Mouse (Mus musculus): ENCODE data around the gene Fibp. TPM values are rescaled to one million over a fixed set of nuclear protein-coding genes. Genes with fewer than 3 reads are reported as not detected.

Gene Fibp
- total and polyA plus RNA-seq, 3 experiments = 21.9 to 63.5 TPM; not detected in 1

DNA sequence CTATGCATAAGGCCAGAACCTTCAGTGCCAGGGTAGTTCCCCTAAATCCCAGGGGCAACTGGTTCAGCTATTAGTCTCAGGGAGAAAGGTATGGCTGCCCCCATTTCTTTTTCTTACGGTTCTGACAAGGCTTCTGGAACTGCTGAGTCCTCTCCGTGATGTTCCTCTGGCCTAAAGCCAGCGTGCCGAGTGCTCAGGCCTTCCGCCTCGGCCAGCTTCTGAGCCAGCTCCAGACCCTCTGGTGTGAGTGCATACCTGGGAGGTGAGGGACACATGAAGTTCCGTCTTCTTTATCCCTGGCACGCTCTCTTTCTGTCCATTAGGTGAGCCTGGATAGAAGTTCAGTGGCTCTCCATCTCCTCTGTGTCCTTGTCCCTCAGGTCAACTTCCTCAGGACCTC is 25.0 kb downstream of the Fibp start:
- no peak overlapping the region for H3K4me3 ChIP-seq (ENCODE audit: control insufficient read depth in 1 of 2, insufficient read depth in 1 of 2, low read depth in 2 of 2, low read length in 2 of 2)
- DNase-seq (ENCODE audit: low read depth, low spot score) = no peak
- H3K79me2 ChIP-seq (ENCODE audit: control insufficient read depth, insufficient read depth, low read length, poor library complexity) = peaks cover 2% of the 10 kb centered on the region
- H3K36me3 ChIP-seq (ENCODE audit: control insufficient read depth in 1 of 2, insufficient read depth in 2 of 2, low read length in 2 of 2) = 0 out of 4 replicates have a peak, but pooled peaks cover 0 to 2% of the 10 kb centered on the region in 2 experiments
- H3K27me3 ChIP-seq (ENCODE audit: control insufficient read depth in 1 of 2, insufficient read depth in 2 of 2, low read length in 2 of 2) = no peaks in the 10 kb centered on the region
- H3K4me1 ChIP-seq (ENCODE audit: control insufficient read depth in 1 of 2, insufficient read depth in 2 of 2, low read length in 2 of 2) = peaks cover 0 to 12% of the 10 kb centered on the region in 2 experiments; a peak in 2 of 4 replicates
- no peak overlapping the region for H3K27ac ChIP-seq (ENCODE audit: control insufficient read depth, low read depth, low read length)
- TF ChIP-seq MYC (IDR thresholded peaks at IDR 0.05; ENCODE audit: low read depth, low read length) (no peak), GABPA (IDR thresholded peaks at IDR 0.05; ENCODE audit: low read depth, low read length) (no peak), TCF12 (IDR thresholded peaks at IDR 0.05; ENCODE audit: low read depth, low read length) (no peak)
- H3K9ac ChIP-seq (ENCODE audit: control insufficient read depth, low read depth, low read length, poor library complexity, severe bottlenecking) = no peak overlapping the region
- H3K9me3 ChIP-seq (replicated peaks; ENCODE audit: insufficient read depth, low read length) = no peaks in the 10 kb centered on the region

DNA sequence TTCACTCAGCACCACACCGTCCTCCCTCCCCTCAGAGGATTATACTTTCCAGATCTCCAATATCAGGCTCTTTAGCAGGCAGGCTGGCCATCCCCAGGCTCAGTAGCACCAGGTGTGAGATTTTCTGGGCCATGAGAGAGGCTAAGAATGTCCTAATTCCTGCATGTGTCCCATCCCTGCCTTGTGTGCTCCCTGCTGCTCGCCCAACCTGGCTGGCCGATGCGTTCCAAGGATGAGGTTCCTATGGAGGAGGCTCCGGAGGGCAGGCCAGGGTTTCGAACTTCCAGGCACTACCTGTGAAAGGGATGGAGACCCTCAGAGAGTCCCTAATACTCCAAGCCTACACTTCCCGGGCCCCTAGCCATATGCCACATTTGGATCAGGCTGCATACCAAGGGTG is 25.4 kb downstream of the Fibp start:
- no peaks in the 10 kb centered on the region for H3K27me3 ChIP-seq (ENCODE audit: control insufficient read depth in 1 of 2, insufficient read depth in 2 of 2, low read length in 2 of 2)
- H3K27ac ChIP-seq (ENCODE audit: control insufficient read depth, low read depth, low read length) = no peak overlapping the region
- no peak overlapping the region for H3K4me3 ChIP-seq (ENCODE audit: control insufficient read depth in 1 of 2, insufficient read depth in 1 of 2, low read depth in 2 of 2, low read length in 2 of 2)
- no peaks in the 10 kb centered on the region for H3K9me3 ChIP-seq (replicated peaks; ENCODE audit: insufficient read depth, low read length)
- DNase-seq (ENCODE audit: low read depth, low spot score) = no peak
- 0 out of 4 replicates have a peak, but pooled peaks cover 0 to 2% of the 10 kb centered on the region in 2 experiments for H3K36me3 ChIP-seq (ENCODE audit: control insufficient read depth in 1 of 2, insufficient read depth in 2 of 2, low read length in 2 of 2)
- H3K79me2 ChIP-seq (ENCODE audit: control insufficient read depth, insufficient read depth, low read length, poor library complexity) = peaks cover 7% of the 10 kb centered on the region
- H3K4me1 ChIP-seq (ENCODE audit: control insufficient read depth in 1 of 2, insufficient read depth in 2 of 2, low read length in 2 of 2) = peaks cover 0 to 12% of the 10 kb centered on the region in 2 experiments; a peak in 2 of 4 replicates
- H3K9ac ChIP-seq (ENCODE audit: control insufficient read depth, low read depth, low read length, poor library complexity, severe bottlenecking) = no peak overlapping the region
- TF ChIP-seq POLR2AphosphoS2 (IDR thresholded peaks at IDR 0.05; ENCODE audit: low read length) (no peak), POLR2A (IDR thresholded peaks at IDR 0.05; ENCODE audit: control insufficient read depth in 1 of 2, insufficient read depth in 1 of 2, low read depth in 1 of 2, low read length in 2 of 2, poor library complexity in 1 of 2) (no peak), TAL1 (IDR thresholded peaks at IDR 0.05; ENCODE audit: low read length) (no peak), ZNF384 (IDR thresholded peaks at IDR 0.05; ENCODE audit: low read depth, low read length) (no peak)

DNA sequence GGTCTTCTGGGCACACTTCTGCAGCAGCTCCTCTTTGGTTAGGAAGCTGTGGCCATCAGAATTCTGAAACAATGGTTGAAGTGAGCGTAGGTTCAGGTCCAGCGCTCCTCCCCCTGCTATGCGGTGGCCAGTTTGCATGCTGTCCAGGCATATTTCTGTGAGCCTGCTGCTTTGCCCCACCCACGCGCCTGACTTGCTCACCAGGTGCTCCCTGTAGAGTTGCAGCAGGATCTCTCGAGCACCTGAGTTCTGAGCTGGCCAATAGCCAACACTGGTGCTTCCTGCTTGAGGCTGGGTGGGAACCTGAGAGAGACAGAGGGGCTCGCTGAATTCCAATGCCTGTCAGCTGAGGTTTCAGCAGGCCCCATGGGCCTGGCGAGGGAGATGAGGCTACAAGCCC is 25.9 kb downstream of the Fibp start:
- TF ChIP-seq USF1 (IDR thresholded peaks at IDR 0.05; ENCODE audit: low read depth, low read length) = no peak
- no peaks in the 10 kb centered on the region for H3K27me3 ChIP-seq (ENCODE audit: control insufficient read depth in 1 of 2, insufficient read depth in 2 of 2, low read length in 2 of 2)
- no peak overlapping the region for H3K27ac ChIP-seq (ENCODE audit: control insufficient read depth, low read depth, low read length)
- peaks cover 0 to 12% of the 10 kb centered on the region in 2 experiments; a peak in 2 of 4 replicates for H3K4me1 ChIP-seq (ENCODE audit: control insufficient read depth in 1 of 2, insufficient read depth in 2 of 2, low read length in 2 of 2)
- no peak for DNase-seq (ENCODE audit: low read depth, low spot score)
- no peak overlapping the region for H3K4me3 ChIP-seq (ENCODE audit: control insufficient read depth in 1 of 2, insufficient read depth in 1 of 2, low read depth in 2 of 2, low read length in 2 of 2)
- no peak overlapping the region for H3K9ac ChIP-seq (ENCODE audit: control insufficient read depth, low read depth, low read length, poor library complexity, severe bottlenecking)
- peaks cover 11% of the 10 kb centered on the region for H3K79me2 ChIP-seq (ENCODE audit: control insufficient read depth, insufficient read depth, low read length, poor library complexity)
- H3K36me3 ChIP-seq (ENCODE audit: control insufficient read depth in 1 of 2, insufficient read depth in 2 of 2, low read length in 2 of 2) = 0 out of 4 replicates have a peak, but pooled peaks cover 0 to 2% of the 10 kb centered on the region in 2 experiments
- no peaks in the 10 kb centered on the region for H3K9me3 ChIP-seq (replicated peaks; ENCODE audit: insufficient read depth, low read length)

DNA sequence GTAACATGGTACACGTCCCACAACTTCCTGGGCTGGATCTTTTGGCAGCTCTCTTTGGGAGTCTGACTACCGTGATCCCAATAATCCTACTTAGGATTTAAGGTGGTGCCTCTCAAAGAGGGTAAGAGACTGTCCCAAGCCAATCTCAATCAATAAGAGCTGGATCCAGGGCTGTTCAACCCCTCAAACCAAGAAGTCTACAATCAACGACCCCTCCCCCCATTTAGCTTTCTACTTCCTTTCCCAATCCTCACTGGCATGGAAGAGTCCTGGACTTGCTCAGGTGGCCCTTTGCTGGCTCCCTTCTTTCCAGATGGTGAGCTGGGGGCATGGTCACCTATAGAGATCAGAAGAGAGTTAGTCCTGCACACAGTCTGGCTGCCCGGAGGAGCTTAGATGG is 26.4 kb downstream of the Fibp start:
- TF ChIP-seq POLR2A (IDR thresholded peaks at IDR 0.05; ENCODE audit: control insufficient read depth in 1 of 2, insufficient read depth in 1 of 2, low read depth in 1 of 2, low read length in 2 of 2, poor library complexity in 1 of 2) = no peak
- no peak for TF ChIP-seq EP300 (IDR thresholded peaks at IDR 0.05; ENCODE audit: low read depth in 1 of 2, low read length in 2 of 2)
- TF ChIP-seq MYC (IDR thresholded peaks at IDR 0.05; ENCODE audit: low read depth, low read length) = no peak
- TF ChIP-seq USF1 (IDR thresholded peaks at IDR 0.05; ENCODE audit: low read depth, low read length) = no peak
- TF ChIP-seq GATA1 (IDR thresholded peaks at IDR 0.05; ENCODE audit: low read depth, low read length) = no peak
- TF ChIP-seq SIN3A (IDR thresholded peaks at IDR 0.05; ENCODE audit: low read length) = no peak
- Histone ChIP-seq H3K4me3 (ENCODE audit: control insufficient read depth in 1 of 2, insufficient read depth in 1 of 2, low read depth in 2 of 2, low read length in 2 of 2) (no peak overlapping the region), H3K27ac (ENCODE audit: control insufficient read depth, low read depth, low read length) (no peak overlapping the region), H3K9ac (ENCODE audit: control insufficient read depth, low read depth, low read length, poor library complexity, severe bottlenecking) (no peak overlapping the region; the same call in 1 of the 2 replicates), H3K27me3 (ENCODE audit: control insufficient read depth in 1 of 2, insufficient read depth in 2 of 2, low read length in 2 of 2) (no peaks in the 10 kb centered on the region), H3K9me3 (replicated peaks; ENCODE audit: insufficient read depth, low read length) (no peaks in the 10 kb centered on the region), H3K79me2 (ENCODE audit: control insufficient read depth, insufficient read depth, low read length, poor library complexity) (peaks cover 16% of the 10 kb centered on the region), H3K36me3 (ENCODE audit: control insufficient read depth in 1 of 2, insufficient read depth in 2 of 2, low read length in 2 of 2) (peaks cover 0 to 3% of the 10 kb centered on the region in 2 experiments; a peak in 2 of 4 replicates), H3K4me1 (ENCODE audit: control insufficient read depth in 1 of 2, insufficient read depth in 2 of 2, low read length in 2 of 2) (peaks cover 0 to 12% of the 10 kb centered on the region in 2 experiments; a peak in 2 of 4 replicates)
- no peak for DNase-seq (ENCODE audit: low read depth, low spot score)
